Mouse (Mus musculus) heart, embryonic 11.5 days (tissue): ENCODE data around the gene Xpo4. TPM values are rescaled to one million over a fixed set of nuclear protein-coding genes. Genes with fewer than 3 reads are reported as not detected.

Experiments used
- polyA plus RNA-seq: library from polyadenylated mRNA; unstranded; fragments of >200 nt; fragmentation: Nextera tagmentation; extraction: Ambion mirVana; gene quantifications from 2 replicates; pipeline ENCODE4 v1.2.1, GENCODE M21; 2014

The Xpo4 gene
- polyA plus RNA-seq, 1 experiment from 2014 or later = 23.7 TPM

Other genes with a start within 250 kb of the Xpo4 start
- gene Ift88, start 241.4 kb downstream of the Xpo4 start, polyA plus RNA-seq = 4.8 and 8.6 TPM in 2 replicates
- 0.45 and 0.49 TPM in 2 replicates for gene Il17d, start 140.7 kb downstream of the Xpo4 start, polyA plus RNA-seq
- 61.2 and 71.6 TPM in 2 replicates for gene Eef1akmt1, start 93.8 kb downstream of the Xpo4 start, polyA plus RNA-seq
- not detected in 2 replicates for gene Gm49361, start 80.7 kb upstream of the Xpo4 start, polyA plus RNA-seq
- 18.9 and 20.7 TPM in 2 replicates for gene Lats2, start 93.0 kb upstream of the Xpo4 start, polyA plus RNA-seq
- 19.5 and 34.2 TPM in 2 replicates for gene Sap18, start 132.8 kb upstream of the Xpo4 start, polyA plus RNA-seq
- gene Ska3, start 160.8 kb upstream of the Xpo4 start, polyA plus RNA-seq = 32.6 and 34.3 TPM in 2 replicates
- gene Mrpl57, start 160.8 kb upstream of the Xpo4 start, polyA plus RNA-seq = 138 and 143 TPM in 2 replicates
- gene Zdhhc20, start 224.8 kb upstream of the Xpo4 start, polyA plus RNA-seq = 39.5 and 52.8 TPM in 2 replicates